8 mouse cellular contexts compared by ENCODE assay signal in the genomic region with DNA sequence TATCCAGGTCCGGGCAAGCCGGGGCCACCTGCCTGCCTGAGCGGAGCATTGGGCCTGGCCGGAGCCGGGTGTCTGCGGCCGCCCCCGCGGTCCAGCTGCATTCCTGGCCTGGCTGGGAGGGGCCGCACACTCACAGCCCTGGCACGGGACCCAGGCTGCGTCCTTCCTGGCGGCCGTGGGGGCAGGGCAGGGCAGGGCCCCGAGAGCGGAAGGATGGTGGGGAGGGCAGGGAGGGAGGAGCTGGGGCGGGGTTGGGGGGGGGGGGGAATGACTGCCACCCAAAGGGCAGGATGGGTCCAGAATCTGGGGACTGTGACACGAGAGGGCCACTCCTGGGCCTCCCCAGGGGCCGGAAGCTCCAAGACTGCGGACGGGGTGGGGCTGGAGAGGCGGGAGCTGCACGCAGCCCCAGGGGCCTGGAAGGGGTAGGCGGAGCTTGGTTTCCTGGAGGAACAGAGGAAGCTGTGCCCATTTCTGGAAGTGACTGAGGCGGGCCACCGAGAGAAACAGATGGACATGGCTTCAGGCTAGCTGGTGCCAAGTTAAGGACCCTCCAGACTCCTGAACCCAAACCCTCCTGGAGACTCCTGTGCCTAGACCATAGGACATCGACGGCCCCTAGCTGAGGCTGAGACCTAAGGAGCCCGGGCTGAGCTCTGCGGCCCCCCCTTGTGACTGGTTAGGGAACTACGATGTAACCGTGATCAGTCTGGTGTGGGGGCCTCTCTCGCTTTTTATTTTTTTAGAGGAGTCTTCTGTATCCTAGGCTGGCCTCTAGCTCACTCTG. TPM values are rescaled to one million over a fixed set of nuclear protein-coding genes. Genes with fewer than 3 reads are reported as not detected.
DNase-seq lines count a peak whose midpoint lies in the region; ATAC-seq lines count a peak whose summit lies in the region.

No protein-coding gene starts in this region.

- peak overlapping the region; percentile 59 for H3K4me2 ChIP-seq in lung, embryonic 16.5 days (ENCODE audit: low read depth, low read length)

- H3K4me3 ChIP-seq in lung, embryonic 16.5 days (ENCODE audit: low read length): peak overlapping the region; percentile 43

- no peaks in the 10 kb centered on the region for H3K27me3 ChIP-seq in lung, embryonic 16.5 days (ENCODE audit: control insufficient read depth, insufficient read depth, low read depth, low read length)

- peak; percentile 59 to 62 for ATAC-seq in hematopoietic stem cell, adult 5-6 weeks (replicated peaks in 1 of 2; ENCODE audit: insufficient read depth in 1 of 2, low FRiP score in 2 of 2, low TSS enrichment in 1 of 2, low read depth in 1 of 2, poor library complexity in 2 of 2, severe bottlenecking in 2 of 2)
- peak; percentile 86 for ATAC-seq in lung, embryonic 16.5 days (ENCODE audit: low read depth)

- 0% methylated on average over 29 of the region's 33 CpGs for WGBS in lung, embryonic 16.5 days

- H3K9ac ChIP-seq in lung, embryonic 16.5 days (ENCODE audit: low read length): peak overlapping the region; percentile 60

- H3K9me3 ChIP-seq in lung, embryonic 16.5 days (ENCODE audit: control insufficient read depth, low read length): no peaks in the 10 kb centered on the region

- H3K27ac ChIP-seq in lung, embryonic 16.5 days (ENCODE audit: low read length): peak overlapping the region; percentile 92

- H3K36me3 ChIP-seq in lung, embryonic 16.5 days (ENCODE audit: control insufficient read depth, insufficient read depth, low read length): peaks cover 7% of the 10 kb centered on the region; the same call in 1 of the 2 replicates

- DNase-seq in MEL-GATA-1-ER (ENCODE audit: extremely low read depth, low read depth): peak; percentile 80
- DNase-seq in cerebellum, adult 9-10 months: peak; percentile 93
- peak; percentile 65 for DNase-seq in forelimb bud, embryonic 11.5 days (ENCODE audit: low read depth, low spot score)
- DNase-seq in layer of hippocampus, adult 9-11 months: peak; percentile 91
- peak; percentile 92 for DNase-seq in ovary, adult 18-20 months (ENCODE audit: low spot score)
- DNase-seq in thymus, postnatal 14 days: peak; percentile 92

- H3K4me1 ChIP-seq in lung, embryonic 16.5 days (replicated peaks; ENCODE audit: control insufficient read depth, insufficient read depth, low read length): peaks cover 33% of the 10 kb centered on the region

RNA-seq across cellular contexts. Expression of a gene that starts 4.0 kb away (rescaled TPM):
- total RNA-seq in hematopoietic stem cell, adult 5-6 weeks (2017): 23.3 and 25.8 TPM in 2 replicates
- polyA plus RNA-seq in lung, embryonic 16.5 days (2015; fragmentation: Nextera tagmentation; extraction: Ambion mirVana): 55.6 and 57.3 TPM in 2 replicates

RNA-seq across cellular contexts. Expression of a gene that starts 8.4 kb away (rescaled TPM):
- 1.1 and 1.5 TPM in 2 replicates for total RNA-seq in hematopoietic stem cell, adult 5-6 weeks (2017)
- polyA plus RNA-seq in lung, embryonic 16.5 days (2015; fragmentation: Nextera tagmentation; extraction: Ambion mirVana): 13.0 and 13.6 TPM in 2 replicates

RNA-seq across cellular contexts. Expression of a gene that starts 17.2 kb away (rescaled TPM):
- 9.7 and 16.8 TPM in 2 replicates for total RNA-seq in hematopoietic stem cell, adult 5-6 weeks (2017)
- polyA plus RNA-seq in lung, embryonic 16.5 days (2015; fragmentation: Nextera tagmentation; extraction: Ambion mirVana): 28.4 and 30.7 TPM in 2 replicates

RNA-seq across cellular contexts. Expression of a gene that starts 32.3 kb away (rescaled TPM):
- 0.31 TPM in 1 of 2 replicates, not detected in the other for total RNA-seq in hematopoietic stem cell, adult 5-6 weeks (2017)
- 0.72 and 1.1 TPM in 2 replicates for polyA plus RNA-seq in lung, embryonic 16.5 days (2015; fragmentation: Nextera tagmentation; extraction: Ambion mirVana)

RNA-seq across cellular contexts. Expression of a gene that starts 43.0 kb away (rescaled TPM):
- total RNA-seq in hematopoietic stem cell, adult 5-6 weeks (2017): 20.4 and 31.7 TPM in 2 replicates
- polyA plus RNA-seq in lung, embryonic 16.5 days (2015; fragmentation: Nextera tagmentation; extraction: Ambion mirVana): 58.3 and 75.9 TPM in 2 replicates

Comparison
In these comparisons a context has a peak if more than half of its experiments do, and no peak if none do; other contexts are left out.
1. Peak in every context shown above with its lines: DNase-seq, ATAC-seq, H3K4me3 ChIP-seq and H3K27ac ChIP-seq.